Comparison of ENCODE assay signal across 18 mouse cellular contexts in genomic region chr8:95610749-95611148, GRCm38 (mm10). TPM values are rescaled to one million over a fixed set of nuclear protein-coding genes. Genes with fewer than 3 reads are reported as not detected.
A peak's percentile ranks its signal among the peaks of the same experiment; 100 is the strongest.
DNase-seq lines count a peak whose midpoint lies in the region; ATAC-seq and TF ChIP-seq lines count a peak whose summit lies in the region.
"Had no signal": no experiment of that assay in that cellular context is flagged by ENCODE, and none has a peak within 500 bp of the region (broad histone marks: within the 10 kb centered on the region; RNA-seq: fewer than 3 reads in every experiment).

No protein-coding gene starts in this region.

- 0 out of 2 replicates have a peak, but pooled peaks have one; percentile 19 for TF ChIP-seq POLR2A in testis, adult 2 months (IDR thresholded peaks at IDR 0.05; ENCODE audit: control insufficient read depth, low read depth, low read length)
- no peak for TF ChIP-seq POLR2A in lung, adult 2 months (IDR thresholded peaks at IDR 0.05; ENCODE audit: borderline replicate concordance, extremely low read depth, low read depth, low read length)

- no peaks in the 10 kb centered on the region for H3K27me3 ChIP-seq in testis, adult 2 months (ENCODE audit: control insufficient read depth, insufficient read depth, low read length)
- peaks cover 6% of the 10 kb centered on the region for H3K27me3 ChIP-seq in liver, embryonic 16.5 days (ENCODE audit: control insufficient read depth, insufficient read depth, low read depth, low read length)
- H3K27me3 ChIP-seq: neural tube, embryonic 15.5 days had no signal

- H3K4me1 ChIP-seq in testis, adult 2 months (ENCODE audit: control insufficient read depth, insufficient read depth, low read length) = peaks cover 6% of the 10 kb centered on the region
- H3K4me1 ChIP-seq in liver, embryonic 16.5 days (ENCODE audit: control insufficient read depth, low read depth, low read length) = peaks cover 5% of the 10 kb centered on the region; the same call in 1 of the 2 replicates
- H3K4me1 ChIP-seq in lung, adult 2 months (ENCODE audit: control insufficient read depth, insufficient read depth, low read length) = no peaks in the 10 kb centered on the region

- ATAC-seq in common myeloid progenitor, adult 5-6 weeks (replicated peaks; ENCODE audit: low read depth, poor library complexity, severe bottlenecking) = peak; percentile 47; the same call in 1 of the 2 replicates
- ATAC-seq in liver, embryonic 16.5 days (ENCODE audit: low read depth) = peak; percentile 90

- H3K9me3 ChIP-seq in liver, embryonic 16.5 days (replicated peaks; ENCODE audit: control insufficient read depth, low read length) = no peaks in the 10 kb centered on the region
- H3K9me3 ChIP-seq: neural tube, embryonic 15.5 days had no signal

- H3K27ac ChIP-seq in testis, adult 2 months (ENCODE audit: control insufficient read depth, insufficient read depth, low read depth, low read length) = no peak overlapping the region
- H3K27ac ChIP-seq in liver, embryonic 16.5 days (ENCODE audit: low read length) = no peak overlapping the region
- H3K27ac ChIP-seq: macrophage; neural tube, embryonic 15.5 days had no signal

- H3K4me3 ChIP-seq in testis, adult 2 months (ENCODE audit: control insufficient read depth, low read depth, low read length) = no peak overlapping the region
- no peak overlapping the region for H3K4me3 ChIP-seq in liver, embryonic 16.5 days (ENCODE audit: low read depth, low read length)
- no peak overlapping the region for H3K4me3 ChIP-seq in lung, adult 2 months (replicated peaks; ENCODE audit: extremely low read depth, low read depth, low read length)
- H3K4me3 ChIP-seq: neural tube, embryonic 15.5 days had no signal

- no peak overlapping the region for H3K9ac ChIP-seq in liver, embryonic 16.5 days (ENCODE audit: low read depth, low read length)
- H3K9ac ChIP-seq: neural tube, embryonic 15.5 days had no signal

- H3K4me2 ChIP-seq in liver, embryonic 16.5 days (ENCODE audit: low read depth, low read length) = no peak overlapping the region
- H3K4me2 ChIP-seq: neural tube, embryonic 15.5 days had no signal

- WGBS in liver, embryonic 16.5 days (ENCODE audit: insufficient replicate concordance) = 40% methylated on average over 14 of the region's 14 CpGs
- WGBS in lung, adult 2 months = 58% methylated on average over 14 of the region's 14 CpGs

- DNase-seq in testis, postnatal 10 days (ENCODE audit: low spot score) = no peak
- no peak for DNase-seq in right cerebral cortex, adult 18-20 months
- DNase-seq in lung, adult 2 months = no peak
- no peak for DNase-seq in left cerebral cortex, adult 18-20 months (ENCODE audit: low spot score in 2 of 2)
- DNase-seq: cerebellum, adult 9-10 months had no signal

- H3K36me3 ChIP-seq in testis, adult 2 months (ENCODE audit: control insufficient read depth, insufficient read depth, low read length) = no peaks in the 10 kb centered on the region
- H3K36me3 ChIP-seq in liver, embryonic 16.5 days (ENCODE audit: control insufficient read depth, insufficient read depth) = no peaks in the 10 kb centered on the region
- H3K36me3 ChIP-seq: neural tube, embryonic 15.5 days had no signal

- TF ChIP-seq CTCF in testis, adult 2 months (IDR thresholded peaks at IDR 0.05; ENCODE audit: control insufficient read depth, insufficient read depth, insufficient replicate concordance, low read depth, low read length) = no peak
- TF ChIP-seq CTCF in lung, adult 2 months (IDR thresholded peaks at IDR 0.05; ENCODE audit: insufficient read depth, low read length) = no peak

RNA-seq across cellular contexts. Expression of gene Gins3, which starts 22.5 kb away (rescaled TPM):
- 1.3 and 1.5 TPM in 2 replicates for polyA plus RNA-seq in testis, adult 2 months (2012; rRNA removed)
- 18.0 and 19.5 TPM in 2 replicates for total RNA-seq in common myeloid progenitor, adult 5-6 weeks (2017)
- polyA plus RNA-seq in liver, embryonic 16.5 days (2015; fragmentation: Nextera tagmentation; extraction: Ambion mirVana) = 7.8 and 7.9 TPM in 2 replicates
- 0.91 and 1.3 TPM in 2 replicates for polyA plus RNA-seq in lung, adult 2 months (2012; rRNA removed)
- total RNA-seq in left cerebral cortex, adult 18-20 months (2021) = 1 to 10 TPM; 2.0 to 2.8 TPM

RNA-seq across cellular contexts. Expression of gene Prss54, which starts 34.6 kb away (rescaled TPM):
- 251 and 266 TPM in 2 replicates for polyA plus RNA-seq in testis, adult 2 months (2012; rRNA removed)
- not detected in 2 replicates for total RNA-seq in common myeloid progenitor, adult 5-6 weeks (2017)
- not detected in 2 replicates for polyA plus RNA-seq in liver, embryonic 16.5 days (2015; fragmentation: Nextera tagmentation; extraction: Ambion mirVana)
- 0.10 TPM in 1 of 2 replicates, not detected in the other for polyA plus RNA-seq in lung, adult 2 months (2012; rRNA removed)
- total RNA-seq in left cerebral cortex, adult 18-20 months (2021) = not detected
- total RNA-seq: granulocyte monocyte progenitor cell, adult 5-6 weeks; heart, postnatal 14 days; layer of hippocampus, adult 18-20 months; monocyte, adult 5-6 weeks had no signal
- polyA plus RNA-seq: brain, embryonic 14.5 days; kidney, embryonic 14.5 days; limb, embryonic 14.5 days; macrophage; neural tube, embryonic 15.5 days; thymus, postnatal 0 days had no signal

Comparison
In these comparisons a context has a peak if more than half of its experiments do, and no peak if none do; other contexts are left out.
1. RNA of gene Prss54, which starts 34.6 kb away (polyA plus RNA-seq): 251 to 266 TPM in testis, adult 2 months; not detected in liver, embryonic 16.5 days and 0.10 TPM in lung, adult 2 months; every median in the first group is over 100 times any median in the second.